Mouse (Mus musculus) kidney, embryonic 14.5 days (tissue): Measurements from ENCODE around the gene Zkscan5. TPM values are rescaled to one million over a fixed set of nuclear protein-coding genes. Genes with fewer than 3 reads are reported as not detected.

ENCODE experiments used
- ATAC-seq: fragments of 200-750 bp; cut with Nextera tagmentation; 2 replicates; pipeline ENCODE4 v1.8.0; 2017; ENCODE audit warnings: moderate number of reproducible peaks, mild to moderate bottlenecking, moderate TSS enrichment, moderate library complexity; ENCODE audit not compliant: low FRiP score, low TSS enrichment
- H3K27ac ChIP-seq: fragments of 300-500 bp; sonication (generic); 2 replicates; pipeline ENCODE4 v1.5.1; 2014; ENCODE audit warnings: low read depth, mild to moderate bottlenecking, low read length, moderate library complexity, mixed read lengths
- H3K27me3 ChIP-seq: fragments of 300-500 bp; sonication (generic); 2 replicates; pipeline ENCODE4 v1.6.1; 2014; ENCODE audit warnings: mild to moderate bottlenecking, low read length; ENCODE audit not compliant: control insufficient read depth, insufficient read depth
- H3K36me3 ChIP-seq: fragments of 300-500 bp; sonication (generic); 2 replicates; pipeline ENCODE4 v1.6.1; 2014; ENCODE audit warnings: low read length, mixed read lengths; ENCODE audit not compliant: control insufficient read depth, insufficient read depth
- H3K4me1 ChIP-seq: fragments of 300-500 bp; sonication (generic); 2 replicates; pipeline ENCODE4 v1.6.1; 2014; ENCODE audit warnings: low read length, mixed read lengths; ENCODE audit not compliant: control insufficient read depth, insufficient read depth
- H3K4me2 ChIP-seq: fragments of 300-500 bp; sonication (generic); replicated peaks from 2 replicates; pipeline ENCODE4 v1.6.1; 2014; ENCODE audit warnings: low read depth, mild to moderate bottlenecking, low read length
- H3K4me3 ChIP-seq: fragments of 300-500 bp; sonication (generic); 2 replicates; pipeline ENCODE4 v1.5.1; 2014; ENCODE audit warnings: mild to moderate bottlenecking, low read length
- H3K9ac ChIP-seq: fragments of 300-500 bp; sonication (generic); 2 replicates; pipeline ENCODE4 v1.6.1; 2014; ENCODE audit warnings: low read depth, mild to moderate bottlenecking, low read length, moderate library complexity
- H3K9me3 ChIP-seq: fragments of 300-500 bp; sonication (generic); 2 replicates; pipeline ENCODE4 v1.6.1; 2016; ENCODE audit warnings: low read length; ENCODE audit not compliant: control insufficient read depth
- WGBS: fragments of 180-500 bp; shearing (Covaris S2); extraction: QIAGEN DNeasy Blood & Tissue Kit; methylation state at CpG from one replicate; pipeline ENCODE4 v1.1.7; 2014; 5-methylcytosine and 5-hydroxymethylcytosine counted together
- polyA plus RNA-seq: library from polyadenylated mRNA; unstranded; fragments of >200 nt; fragmentation: Nextera tagmentation; extraction: Ambion mirVana; gene quantifications from 2 replicates; pipeline ENCODE4 v1.2.1, GENCODE M21; 2014

The Zkscan5 gene
- polyA plus RNA-seq, 1 experiment from 2014 or later, result 13.6 TPM

GRCm38 (mm10) chr5:145249520-145249919, 45.2 kb downstream of the Zkscan5 start:
- Histone ChIP-seq H3K9me3 (peaks cover 3% of the 10 kb centered on the region; the same call in 1 of the 2 replicates), H3K4me3 (no peak overlapping the region), H3K4me2 (no peak overlapping the region), H3K4me1 (no peaks in the 10 kb centered on the region), H3K36me3 (peaks cover 44% of the 10 kb centered on the region), H3K9ac (no peak overlapping the region), H3K27ac (no peak overlapping the region), H3K27me3 (no peaks in the 10 kb centered on the region)
- 91% methylated on average over 3 of the region's 3 CpGs for WGBS
- ATAC-seq, result no peak

Other genes starting within 250 kb of the Zkscan5 start
- 13.5 and 20.2 TPM in 2 replicates for gene Smurf1, start 238.7 kb upstream of the Zkscan5 start, polyA plus RNA-seq
- gene Gm4871, start 171.8 kb upstream of the Zkscan5 start, polyA plus RNA-seq, result not detected in 2 replicates
- not detected in 2 replicates for gene 1700018F24Rik, start 161.6 kb upstream of the Zkscan5 start, polyA plus RNA-seq
- gene Arpc1a, start 120.7 kb upstream of the Zkscan5 start, polyA plus RNA-seq, result 138 and 149 TPM in 2 replicates
- not detected in 2 replicates for gene Kpna7, start 120.5 kb upstream of the Zkscan5 start, polyA plus RNA-seq
- 115 and 163 TPM in 2 replicates for gene Arpc1b, start 90.3 kb upstream of the Zkscan5 start, polyA plus RNA-seq
- gene Pdap1, start 64.3 kb upstream of the Zkscan5 start, polyA plus RNA-seq, result 113 and 152 TPM in 2 replicates
- gene Bud31, start 64.2 kb upstream of the Zkscan5 start, polyA plus RNA-seq, result 205 and 251 TPM in 2 replicates
- 7.1 and 14.4 TPM in 2 replicates for gene Ptcd1, start 37.5 kb upstream of the Zkscan5 start, polyA plus RNA-seq
- gene Cpsf4, start 37.3 kb upstream of the Zkscan5 start, polyA plus RNA-seq, result 30.6 and 37.1 TPM in 2 replicates
- 568 and 762 TPM in 2 replicates for gene Atp5j2, start 12.5 kb upstream of the Zkscan5 start, polyA plus RNA-seq
- 7.8 and 10.2 TPM in 2 replicates for gene Zkscan14, start 2.7 kb upstream of the Zkscan5 start, polyA plus RNA-seq
- 29.0 and 41.7 TPM in 2 replicates for gene Zfp655, start 27.2 kb downstream of the Zkscan5 start, polyA plus RNA-seq
- gene Zscan25, start 75.9 kb downstream of the Zkscan5 start, polyA plus RNA-seq, result 0.70 and 1.2 TPM in 2 replicates
- not detected in 2 replicates for gene Cyp3a57, start 140.7 kb downstream of the Zkscan5 start, polyA plus RNA-seq